Mouse (Mus musculus) forebrain, embryonic 15.5 days (tissue): ENCODE data around the gene Sdccag8. TPM values are rescaled to one million over a fixed set of nuclear protein-coding genes. Genes with fewer than 3 reads are reported as not detected.
A peak's percentile ranks its signal among the peaks of the same experiment; 100 is the strongest.

Experiments
- ATAC-seq: fragments of 200-750 bp; cut with Nextera tagmentation; replicated peaks from 2 replicates; pipeline ENCODE4 v1.8.0; 2017; ENCODE audit warnings: mild to moderate bottlenecking, moderate TSS enrichment, moderate library complexity
- H3K27ac ChIP-seq: fragments of 300-500 bp; sonication (generic); replicated peaks from 2 replicates; pipeline ENCODE4 v1.5.1; 2015; ENCODE audit warnings: mild to moderate bottlenecking, inconsistent platforms
- H3K27me3 ChIP-seq: fragments of 300-500 bp; sonication (generic); 2 replicates; pipeline ENCODE4 v1.6.1; 2015; ENCODE audit warnings: inconsistent platforms
- H3K36me3 ChIP-seq: fragments of 300-500 bp; sonication (generic); 2 replicates; pipeline ENCODE4 v1.6.1; 2015; ENCODE audit warnings: mild to moderate bottlenecking, inconsistent platforms
- H3K4me1 ChIP-seq: fragments of 300-500 bp; sonication (generic); 2 replicates; pipeline ENCODE4 v1.6.1; 2015; ENCODE audit warnings: inconsistent platforms
- H3K4me2 ChIP-seq: fragments of 300-500 bp; sonication (generic); replicated peaks from 2 replicates; pipeline ENCODE4 v1.6.1; 2015; ENCODE audit warnings: mild to moderate bottlenecking, inconsistent platforms
- H3K4me3 ChIP-seq: fragments of 300-500 bp; sonication (generic); 2 replicates; pipeline ENCODE4 v1.5.1; 2015; ENCODE audit warnings: mild to moderate bottlenecking, inconsistent platforms
- H3K9ac ChIP-seq: fragments of 300-500 bp; sonication (generic); replicated peaks from 2 replicates; pipeline ENCODE4 v1.6.1; 2015; ENCODE audit warnings: mild to moderate bottlenecking, inconsistent platforms
- H3K9me3 ChIP-seq: fragments of 300-500 bp; sonication (generic); 2 replicates; pipeline ENCODE4 v1.6.1; 2016; ENCODE audit warnings: inconsistent platforms
- WGBS: fragments of 180-500 bp; shearing (Covaris S2); methylation state at CpG from one replicate; pipeline ENCODE4 v1.1.7; 2015; ENCODE audit warnings: mixed read lengths; 5-methylcytosine and 5-hydroxymethylcytosine counted together
- polyA plus RNA-seq: library from polyadenylated mRNA; unstranded; fragments of >200 nt; fragmentation: Nextera tagmentation; extraction: Ambion mirVana; gene quantifications from 2 replicates; pipeline ENCODE4 v1.2.1, GENCODE M21; 2015

Sdccag8 gene
- polyA plus RNA-seq, 1 experiment from 2014 or later, result 33.8 TPM

DNA sequence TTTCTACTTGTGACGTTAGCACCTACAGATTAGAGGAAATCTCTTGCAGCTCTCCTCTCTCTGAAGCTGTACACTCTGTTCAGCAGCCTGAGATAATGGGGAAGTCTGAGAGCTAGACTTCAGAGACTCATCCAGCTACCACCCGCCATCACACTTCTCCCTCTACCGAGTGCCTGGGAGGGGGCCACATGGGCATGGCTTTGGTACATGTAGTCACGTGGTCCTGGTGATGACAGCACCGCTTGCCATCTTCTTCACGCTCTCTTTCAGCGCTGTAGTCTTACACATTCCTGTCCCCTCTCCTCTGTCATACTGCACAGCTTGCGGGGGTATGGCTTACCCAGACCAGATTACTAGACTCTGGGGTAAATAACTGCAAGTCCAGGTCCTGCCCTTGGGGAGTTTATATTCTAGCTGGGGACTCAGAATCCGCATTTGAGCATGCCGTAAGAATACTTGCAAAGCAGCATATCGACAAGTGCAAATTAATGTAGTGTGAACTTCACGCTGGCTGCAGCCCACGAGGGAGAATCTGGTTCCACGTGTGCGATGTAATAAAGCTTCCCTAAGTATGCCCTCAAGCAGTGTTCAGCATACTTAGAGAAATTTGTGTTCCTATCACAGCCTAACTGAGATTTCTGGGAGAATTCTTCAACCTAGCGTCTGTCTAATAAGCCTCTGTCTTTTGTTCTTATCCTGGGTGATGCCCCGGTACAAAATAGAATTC, 70.9 kb downstream of the Sdccag8 start:
- peak overlapping the region; percentile 72 for H3K27ac ChIP-seq
- peaks cover 22% of the 10 kb centered on the region for H3K4me1 ChIP-seq
- no peaks in the 10 kb centered on the region for H3K9me3 ChIP-seq
- H3K9ac ChIP-seq, result no peak overlapping the region
- H3K4me2 ChIP-seq, result no peak overlapping the region
- H3K36me3 ChIP-seq, result no peaks in the 10 kb centered on the region
- no peak overlapping the region for H3K4me3 ChIP-seq
- no peaks in the 10 kb centered on the region for H3K27me3 ChIP-seq
- WGBS, result 60% methylated on average over 17 of the region's 17 CpGs
- ATAC-seq, result peak; percentile 86

GRCm38 (mm10) chr1:176886002-176886401, 71.5 kb downstream of the Sdccag8 start:
- Histone ChIP-seq H3K9ac (no peak overlapping the region), H3K4me3 (no peak overlapping the region), H3K36me3 (no peaks in the 10 kb centered on the region), H3K9me3 (no peaks in the 10 kb centered on the region), H3K27me3 (no peaks in the 10 kb centered on the region), H3K27ac (peak overlapping the region; percentile 72), H3K4me2 (no peak overlapping the region), H3K4me1 (peaks cover 18% of the 10 kb centered on the region)
- no peak for ATAC-seq
- WGBS, result 78% methylated on average over 5 of the region's 5 CpGs

- H3K4me2 ChIP-seq, result no peak overlapping the region
- WGBS, result 87% methylated on average over 6 of the region's 6 CpGs
- no peak overlapping the region for H3K4me3 ChIP-seq
- H3K9me3 ChIP-seq, result no peaks in the 10 kb centered on the region
- H3K27ac ChIP-seq, result no peak overlapping the region
- H3K36me3 ChIP-seq, result no peaks in the 10 kb centered on the region
- H3K4me1 ChIP-seq, result no peaks in the 10 kb centered on the region
- no peak for ATAC-seq
- no peaks in the 10 kb centered on the region for H3K27me3 ChIP-seq
- H3K9ac ChIP-seq, result no peak overlapping the region
These were observed 89.3 kb downstream of the Sdccag8 start for GRCm38 (mm10) chr1:176903741-176904140.

DNA sequence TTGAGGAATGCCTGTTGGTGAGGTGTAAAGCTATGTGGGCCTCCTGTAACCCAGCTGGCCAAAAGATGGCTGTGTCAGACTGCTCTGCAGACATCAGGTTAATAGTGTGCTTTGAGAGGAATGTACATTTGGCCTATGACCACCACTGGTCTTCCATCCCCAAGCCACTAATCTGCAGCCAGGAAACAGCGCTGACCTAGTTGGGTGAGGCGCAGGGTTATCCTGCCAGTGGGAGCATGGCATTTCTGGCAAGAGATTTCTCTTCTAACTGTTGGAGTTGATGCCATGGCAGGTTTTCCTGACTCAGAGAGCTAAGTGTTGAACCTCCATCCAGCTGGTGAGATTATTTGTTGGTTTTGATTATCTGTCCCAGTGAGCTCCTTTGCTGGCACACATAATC, 101.5 kb downstream of the Sdccag8 start:
- H3K9me3 ChIP-seq, result no peaks in the 10 kb centered on the region
- H3K4me3 ChIP-seq, result no peak overlapping the region
- no peaks in the 10 kb centered on the region for H3K27me3 ChIP-seq
- H3K4me2 ChIP-seq, result no peak overlapping the region
- no peak for ATAC-seq
- peaks cover 3% of the 10 kb centered on the region; the same call in 1 of the 2 replicates for H3K36me3 ChIP-seq
- H3K9ac ChIP-seq, result no peak overlapping the region
- no peak overlapping the region for H3K27ac ChIP-seq
- WGBS, result 93% methylated on average over 2 of the region's 2 CpGs
- peaks cover 3% of the 10 kb centered on the region; the same call in 1 of the 2 replicates for H3K4me1 ChIP-seq

GRCm38 (mm10) chr1:176919486-176919885, 105.0 kb downstream of the Sdccag8 start:
- no peak overlapping the region for H3K4me2 ChIP-seq
- H3K9me3 ChIP-seq, result no peaks in the 10 kb centered on the region
- H3K4me1 ChIP-seq, result peaks cover 19% of the 10 kb centered on the region
- H3K36me3 ChIP-seq, result peaks cover 3% of the 10 kb centered on the region; the same call in 1 of the 2 replicates
- ATAC-seq, result no peak
- 86% methylated on average over 12 of the region's 12 CpGs for WGBS
- no peaks in the 10 kb centered on the region for H3K27me3 ChIP-seq
- no peak overlapping the region for H3K4me3 ChIP-seq
- no peak overlapping the region for H3K9ac ChIP-seq
- peak overlapping the region; percentile 46; the same call in 1 of the 2 replicates for H3K27ac ChIP-seq

DNA sequence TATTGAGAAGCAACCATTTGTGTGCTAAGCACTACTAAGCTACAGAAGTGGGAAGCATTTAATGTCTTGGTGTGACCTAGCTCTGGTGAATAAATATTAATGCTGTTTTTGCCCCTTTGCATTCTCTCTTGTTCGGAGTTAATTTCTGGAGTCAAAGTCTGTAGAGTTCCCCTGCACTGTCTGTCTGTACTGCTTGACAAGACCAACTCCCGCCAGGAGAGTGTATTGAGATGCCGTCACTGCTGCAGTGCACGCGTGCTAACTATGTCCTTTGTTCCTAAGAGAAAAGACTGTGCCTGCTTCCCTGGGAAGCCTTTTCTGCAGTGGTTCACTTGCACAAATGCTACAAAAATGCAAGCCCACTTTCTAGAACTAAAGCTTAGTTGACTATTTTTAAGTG, 108.4 kb downstream of the Sdccag8 start:
- H3K9ac ChIP-seq, result no peak overlapping the region
- H3K36me3 ChIP-seq, result peaks cover 3% of the 10 kb centered on the region; the same call in 1 of the 2 replicates
- no peaks in the 10 kb centered on the region for H3K9me3 ChIP-seq
- ATAC-seq, result peak; percentile 79
- no peaks in the 10 kb centered on the region for H3K27me3 ChIP-seq
- no peak overlapping the region for H3K4me3 ChIP-seq
- H3K4me1 ChIP-seq, result peaks cover 23% of the 10 kb centered on the region
- peak overlapping the region; percentile 47 for H3K27ac ChIP-seq
- no peak overlapping the region for H3K4me2 ChIP-seq
- 8% methylated on average over 5 of the region's 5 CpGs for WGBS

- H3K9ac ChIP-seq, result no peak overlapping the region
- H3K4me1 ChIP-seq, result peaks cover 52% of the 10 kb centered on the region
- no peak overlapping the region for H3K27ac ChIP-seq
- no peaks in the 10 kb centered on the region for H3K9me3 ChIP-seq
- WGBS, result 81% methylated on average over 5 of the region's 5 CpGs
- no peak overlapping the region for H3K4me3 ChIP-seq
- H3K27me3 ChIP-seq, result no peaks in the 10 kb centered on the region
- H3K4me2 ChIP-seq, result no peak overlapping the region
- no peaks in the 10 kb centered on the region for H3K36me3 ChIP-seq
- no peak for ATAC-seq
These were observed 111.5 kb downstream of the Sdccag8 start for GRCm38 (mm10) chr1:176926009-176926408.

GRCm38 (mm10) chr1:176927312-176927711, 112.9 kb downstream of the Sdccag8 start:
- Histone ChIP-seq H3K27me3 (no peaks in the 10 kb centered on the region), H3K27ac (0 out of 2 replicates have a peak overlapping the region, but pooled peaks have one; percentile 61), H3K4me3 (no peak overlapping the region), H3K9me3 (no peaks in the 10 kb centered on the region), H3K36me3 (no peaks in the 10 kb centered on the region), H3K9ac (no peak overlapping the region), H3K4me1 (peaks cover 58% of the 10 kb centered on the region), H3K4me2 (no peak overlapping the region)
- ATAC-seq, result no peak
- 79% methylated on average over 9 of the region's 9 CpGs for WGBS

GRCm38 (mm10) chr1:176929710-176930109, 115.2 kb downstream of the Sdccag8 start:
- H3K4me3 ChIP-seq, result 0 out of 2 replicates have a peak overlapping the region, but pooled peaks have one; percentile 4
- H3K27me3 ChIP-seq, result no peaks in the 10 kb centered on the region
- H3K9ac ChIP-seq, result peak overlapping the region; percentile 32; the same call in 1 of the 2 replicates
- H3K36me3 ChIP-seq, result no peaks in the 10 kb centered on the region
- H3K9me3 ChIP-seq, result no peaks in the 10 kb centered on the region
- WGBS, result 52% methylated on average over 8 of the region's 8 CpGs
- H3K4me2 ChIP-seq, result peak overlapping the region; percentile 23
- ATAC-seq, result peak; percentile 75
- H3K4me1 ChIP-seq, result peaks cover 54% of the 10 kb centered on the region
- peak overlapping the region; percentile 95 for H3K27ac ChIP-seq

- Histone ChIP-seq H3K9me3 (no peaks in the 10 kb centered on the region), H3K27me3 (no peaks in the 10 kb centered on the region), H3K9ac (peak overlapping the region; percentile 32; the same call in 1 of the 2 replicates), H3K4me2 (peak overlapping the region; percentile 23; the same call in 1 of the 2 replicates), H3K27ac (peak overlapping the region; percentile 95), H3K36me3 (no peaks in the 10 kb centered on the region), H3K4me3 (no peak overlapping the region), H3K4me1 (peaks cover 59% of the 10 kb centered on the region)
- no peak for ATAC-seq
- 61% methylated on average over 2 of the region's 2 CpGs for WGBS
These were observed 116.1 kb downstream of the Sdccag8 start for GRCm38 (mm10) chr1:176930574-176930973.

DNA sequence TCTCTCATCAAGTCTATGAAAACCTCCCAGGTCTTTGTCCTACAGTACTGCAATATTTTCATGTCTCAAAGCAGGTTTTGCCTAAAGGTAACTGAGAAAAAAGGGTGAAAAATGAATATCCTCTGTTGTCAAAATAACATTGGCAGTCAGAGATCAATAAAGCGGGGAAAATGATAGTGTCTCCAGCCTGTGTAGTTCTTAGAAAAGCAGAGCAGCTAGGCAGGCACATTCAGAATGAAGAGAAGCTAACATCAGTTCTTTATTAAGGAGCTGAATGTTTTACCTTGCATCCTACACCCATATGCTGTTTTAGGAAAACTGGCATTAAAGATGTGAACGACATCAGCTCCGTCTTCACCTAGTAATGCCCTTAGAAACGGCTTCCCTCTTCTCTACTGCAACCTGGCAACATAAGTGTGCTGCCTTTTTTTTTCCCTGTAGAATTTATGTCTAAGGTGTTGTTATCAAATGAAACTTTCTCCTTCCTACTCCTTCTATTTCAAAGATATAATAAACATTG, 116.6 kb downstream of the Sdccag8 start:
- Histone ChIP-seq H3K9ac (peak overlapping the region; percentile 29), H3K4me3 (no peak overlapping the region), H3K9me3 (no peaks in the 10 kb centered on the region), H3K36me3 (no peaks in the 10 kb centered on the region), H3K27me3 (no peaks in the 10 kb centered on the region), H3K27ac (peak overlapping the region; percentile 95), H3K4me2 (peak overlapping the region; percentile 16), H3K4me1 (peaks cover 59% of the 10 kb centered on the region)
- no peak for ATAC-seq
- 49% methylated on average over 4 of the region's 4 CpGs for WGBS

GRCm38 (mm10) chr1:176931511-176931910, 117.1 kb downstream of the Sdccag8 start:
- Histone ChIP-seq H3K9ac (peak overlapping the region; percentile 29), H3K4me2 (peak overlapping the region; percentile 16), H3K4me3 (no peak overlapping the region), H3K27me3 (no peaks in the 10 kb centered on the region), H3K27ac (peak overlapping the region; percentile 95), H3K9me3 (no peaks in the 10 kb centered on the region), H3K36me3 (no peaks in the 10 kb centered on the region), H3K4me1 (peaks cover 62% of the 10 kb centered on the region)
- ATAC-seq, result no peak
- WGBS, result 77% methylated on average over 10 of the region's 10 CpGs
